Mouse (Mus musculus) embryo, embryonic 10 days (tissue): ENCODE results near the gene Ctu2.
A peak's percentile ranks its signal among the peaks of the same experiment; 100 is the strongest.

Experiments
- DNase-seq: peaks from one replicate; pipeline ENCODE4 v3.0.0-alpha.2; 2015; ENCODE audit warnings: low spot score

Ctu2 gene

GRCm38 (mm10) chr8:122497016-122497734 is 21.2 kb downstream of the Ctu2 start:
- no peak for DNase-seq

DNA sequence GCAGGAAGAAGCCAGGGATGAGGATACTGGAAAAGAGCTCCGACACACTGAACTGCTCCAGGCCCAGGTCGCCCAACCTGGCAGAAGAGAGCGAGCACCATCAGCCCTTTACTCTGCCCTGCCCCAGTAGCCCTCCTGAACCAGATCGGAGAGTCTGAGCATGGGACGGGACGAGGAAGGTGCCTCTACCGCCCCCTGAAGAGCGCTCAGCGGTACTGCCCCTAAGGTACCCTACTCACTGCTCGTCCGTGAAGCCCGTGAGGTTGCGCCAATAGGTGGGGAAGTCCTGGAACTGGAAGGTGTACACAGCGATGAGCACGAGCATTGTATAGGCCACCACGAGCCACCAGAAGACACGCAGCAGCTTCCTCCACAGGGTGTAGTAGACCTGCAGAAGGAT is 22.0 kb downstream of the Ctu2 start:
- no peak for DNase-seq

DNA sequence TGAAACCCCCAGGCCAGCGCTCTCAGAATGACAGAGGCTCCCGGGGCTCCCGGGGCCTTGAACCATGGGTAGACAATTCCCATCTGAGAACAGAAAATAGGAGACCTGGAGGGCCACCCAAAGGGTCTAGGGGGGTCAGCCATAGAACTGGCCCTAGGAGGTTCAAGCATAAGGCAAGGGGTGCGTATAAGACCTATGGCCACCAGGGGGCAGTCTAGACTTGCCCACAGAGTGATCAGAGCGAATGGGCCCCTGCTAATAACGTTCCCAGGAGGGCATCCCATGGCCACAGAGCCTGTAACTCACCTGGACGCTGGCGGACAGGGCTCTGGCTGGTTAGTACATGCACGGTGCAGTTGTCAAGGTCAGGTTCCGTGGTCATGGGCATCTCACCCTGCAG is 24.9 kb downstream of the Ctu2 start:
- DNase-seq: peak; percentile 94

GRCm38 (mm10) chr8:122511552-122511951 is 35.6 kb downstream of the Ctu2 start:
- no peak for DNase-seq

DNA sequence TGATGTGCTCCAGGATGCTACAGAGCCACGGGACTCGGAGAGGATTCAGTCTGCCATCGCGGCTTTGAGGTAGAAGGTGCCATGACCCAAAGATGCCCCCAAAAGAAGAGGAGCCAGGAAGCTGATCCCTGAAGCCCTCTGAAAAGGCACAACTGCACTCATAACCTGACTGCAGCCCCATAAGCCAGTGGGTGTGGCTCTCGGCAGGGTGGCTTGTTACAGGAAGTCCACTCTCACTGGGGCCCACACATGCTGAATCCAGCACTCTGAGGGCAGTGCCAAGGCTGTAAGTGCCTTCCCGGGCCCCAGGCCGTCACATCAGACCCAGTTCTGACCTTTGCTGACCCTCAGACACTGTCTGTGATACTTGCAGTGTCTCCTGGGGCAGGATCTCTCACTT is 36.4 kb downstream of the Ctu2 start:
- DNase-seq: no peak

GRCm38 (mm10) chr8:122515699-122516098 is 39.8 kb downstream of the Ctu2 start:
- DNase-seq: no peak

DNA sequence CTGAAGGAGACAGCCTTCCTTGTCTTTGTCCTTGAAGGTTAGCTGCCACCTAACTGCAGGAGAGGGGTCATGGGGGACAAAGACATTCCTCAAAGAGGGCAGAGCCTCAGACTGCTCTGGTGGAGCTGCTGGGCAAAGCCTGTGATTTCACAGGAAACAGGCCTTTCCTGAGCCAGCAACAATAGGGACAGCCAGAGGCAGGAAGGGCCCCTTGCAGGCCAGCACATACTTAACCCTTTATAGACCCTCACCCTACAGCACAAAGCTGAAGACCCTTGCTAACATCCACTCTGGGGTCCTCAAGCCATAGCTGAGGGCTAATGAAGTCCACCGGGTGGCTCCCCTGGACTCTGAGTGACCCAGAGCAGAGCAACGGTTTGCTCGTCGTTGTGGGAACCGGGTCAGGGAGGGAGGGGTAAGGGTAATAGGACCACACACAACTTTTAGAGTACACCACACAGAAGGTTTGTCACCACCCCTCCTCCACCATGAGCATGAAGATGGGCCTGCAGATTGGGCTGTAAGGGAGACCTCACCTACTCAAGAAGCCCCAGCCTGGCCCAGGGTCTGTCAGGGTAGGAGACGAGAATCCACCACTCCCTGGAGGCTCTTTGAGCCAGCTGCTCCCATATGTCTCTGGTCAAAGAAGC is 41.7 kb downstream of the Ctu2 start:
- peak; percentile 74 for DNase-seq

DNA sequence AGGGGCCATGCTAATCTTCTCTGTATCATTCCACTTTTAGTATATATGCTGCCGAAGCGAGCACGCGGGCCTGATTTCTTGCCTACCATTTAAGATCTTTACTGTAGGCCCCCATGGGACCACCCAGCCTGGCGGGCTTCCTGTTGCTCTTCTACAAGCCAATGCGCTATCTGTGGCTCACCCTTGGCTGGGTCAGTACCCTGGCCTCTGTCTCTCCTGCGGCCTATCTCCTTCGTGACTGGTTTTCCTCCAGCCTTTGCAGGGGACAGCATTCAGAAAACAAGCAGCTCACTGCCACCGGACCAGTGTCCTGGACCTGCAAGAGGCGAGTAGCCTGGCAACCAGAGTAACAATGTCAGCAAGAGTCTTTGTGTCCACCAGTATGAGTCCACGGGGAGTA is 44.7 kb downstream of the Ctu2 start:
- no peak for DNase-seq

- peak; percentile 37 for DNase-seq
Observed at GRCm38 (mm10) chr8:122522796-122523651, 47.1 kb downstream of the Ctu2 start.

- DNase-seq: peak; percentile 32
Observed at GRCm38 (mm10) chr8:122523652-122524360, 47.9 kb downstream of the Ctu2 start.

DNA sequence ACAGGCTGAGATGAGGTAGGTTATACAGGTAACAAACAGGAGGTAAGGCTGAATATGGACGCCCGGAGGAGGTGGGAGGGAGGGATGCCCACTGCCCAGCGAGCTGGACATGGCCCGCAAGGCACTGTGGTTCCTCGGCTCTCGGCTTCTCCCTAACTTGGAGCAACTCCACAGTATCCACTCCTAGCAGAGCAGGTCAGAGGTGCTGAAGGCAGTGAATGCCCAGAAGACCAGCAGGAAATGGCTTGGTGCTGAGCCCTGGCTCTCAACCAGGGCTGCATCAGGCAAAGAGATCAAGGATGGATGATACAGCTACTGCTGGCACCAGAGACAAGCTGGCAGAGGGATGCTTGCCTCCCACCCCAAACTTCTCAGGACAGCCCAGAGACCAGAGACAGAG is 48.6 kb downstream of the Ctu2 start:
- DNase-seq: no peak

DNA sequence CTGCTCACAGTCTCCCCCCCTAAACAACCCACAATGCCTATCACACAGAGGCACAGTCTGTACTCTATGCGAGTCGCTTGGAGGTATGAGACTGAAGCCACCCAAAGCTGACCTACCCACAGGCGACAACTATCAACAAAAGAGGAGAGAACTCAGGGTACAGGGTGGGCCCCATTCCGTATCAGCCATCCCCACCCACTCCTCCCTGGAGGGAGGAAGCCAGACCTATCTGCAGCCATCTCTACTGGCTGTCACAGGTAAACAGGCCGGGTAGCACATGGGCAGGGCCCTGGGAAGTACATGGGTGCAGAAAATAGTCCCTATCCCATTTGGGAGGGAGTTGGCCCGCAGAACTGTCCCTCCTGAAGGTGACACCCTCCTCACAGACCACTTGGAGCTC is 49.1 kb downstream of the Ctu2 start:
- DNase-seq: no peak

- DNase-seq: no peak
Observed at GRCm38 (mm10) chr8:122526084-122526483, 50.1 kb downstream of the Ctu2 start.

DNA sequence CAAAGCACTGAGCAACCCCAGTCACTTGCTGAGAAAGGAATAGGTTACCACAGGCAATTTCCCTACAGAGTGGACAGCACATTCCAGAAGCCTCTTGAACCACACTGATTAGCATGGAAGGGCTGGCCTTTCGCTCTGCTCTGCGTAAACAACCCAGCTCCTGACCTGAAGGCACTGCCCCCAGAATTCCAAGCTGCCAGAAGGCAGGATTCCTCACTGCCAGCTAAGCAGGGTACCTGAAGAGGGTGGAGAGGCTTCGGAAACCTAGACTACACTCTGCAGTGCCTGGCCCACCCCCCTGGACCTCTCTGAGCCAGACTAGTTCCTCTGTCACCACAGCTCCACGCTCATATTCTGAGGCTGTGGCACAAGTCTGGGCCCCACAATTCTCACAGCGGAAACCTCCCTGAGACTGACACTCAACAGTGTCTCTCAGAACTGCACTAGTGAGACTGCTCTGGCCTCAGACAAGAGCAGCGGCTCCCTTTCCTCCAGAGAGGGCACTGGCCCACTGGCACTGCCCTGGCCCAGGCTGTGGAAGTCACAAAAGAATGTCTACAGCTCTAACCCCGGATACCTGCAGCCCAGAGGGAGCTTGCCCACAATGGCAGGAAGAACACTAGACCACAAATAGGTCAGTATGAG is 50.7 kb downstream of the Ctu2 start:
- peak; percentile 47 for DNase-seq

DNA sequence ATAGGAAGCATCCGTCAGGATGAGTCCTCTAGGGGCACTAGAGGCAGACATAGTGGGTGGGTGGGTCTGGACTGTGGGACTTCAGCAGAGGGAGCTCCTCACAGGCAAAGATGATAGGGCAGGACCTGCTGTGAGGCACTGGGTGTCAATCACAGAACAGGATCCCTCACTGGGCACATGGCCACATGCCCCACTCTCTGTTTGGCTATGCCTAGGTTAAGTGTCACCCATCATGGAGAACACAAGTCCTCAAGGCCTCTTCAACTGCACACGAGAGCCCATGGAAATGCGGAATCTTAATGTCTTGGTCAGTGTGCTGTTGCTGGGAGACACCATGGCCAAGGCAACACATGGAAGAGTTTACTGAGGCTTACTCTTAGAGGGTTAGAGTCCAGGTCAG is 52.0 kb downstream of the Ctu2 start:
- no peak for DNase-seq

DNA sequence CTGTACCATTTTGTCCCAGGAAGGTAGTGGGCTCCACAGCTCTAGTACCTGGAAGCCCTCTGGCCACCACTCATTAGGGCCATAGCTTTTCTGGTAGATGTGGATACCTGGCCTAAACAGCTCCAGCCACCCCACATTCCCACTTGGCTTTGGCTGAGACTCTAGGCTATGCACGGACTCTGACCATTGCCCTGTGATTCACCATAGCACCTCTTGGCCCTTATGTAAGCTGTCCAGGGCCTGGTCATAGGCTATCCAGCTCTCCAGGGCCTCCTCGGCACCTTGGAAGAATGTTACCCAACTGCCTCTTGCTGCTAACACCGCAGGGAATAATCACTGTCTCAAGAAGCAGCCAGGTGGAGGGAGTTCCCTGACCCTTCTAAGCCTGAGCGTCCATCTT is 53.2 kb downstream of the Ctu2 start:
- DNase-seq: no peak

DNA sequence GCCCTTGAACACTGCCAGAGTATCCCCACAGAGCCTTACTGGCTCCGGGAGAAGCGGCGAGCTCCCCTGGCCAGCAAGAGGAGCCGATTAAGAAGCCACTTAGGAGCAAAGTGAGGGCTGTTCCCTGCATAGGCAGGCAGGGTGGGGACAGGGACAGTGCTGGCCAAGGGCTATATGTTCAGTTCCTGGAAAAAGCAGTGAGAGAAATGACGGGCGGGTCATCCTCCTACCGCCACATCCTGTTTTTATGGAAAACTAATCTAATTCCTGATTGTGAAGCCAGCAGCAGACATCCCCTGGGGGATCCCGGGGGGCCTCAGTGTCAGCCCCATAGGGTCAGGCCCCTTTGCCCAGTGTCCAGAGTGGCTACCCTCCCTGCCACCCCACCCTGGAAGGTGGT is 55.4 kb downstream of the Ctu2 start:
- DNase-seq: no peak
